Mouse (Mus musculus): ENCODE results near the gene Slc17a6.

Gene Slc17a6

GRCm38 (mm10) chr7:51621694-51622145 is at the start of gene Slc17a6:
TSS of gene Slc17a6 (plus strand) at chr7:51622006.
- DNase-seq = peak; percentile 79

GRCm38 (mm10) chr7:51600021-51600420 is 21.8 kb upstream of the Slc17a6 start:
- DNase-seq = no peak

- DNase-seq = no peak
Measured at GRCm38 (mm10) chr7:51603741-51604140, 18.1 kb upstream of the Slc17a6 start.

GRCm38 (mm10) chr7:51614404-51614803 is 7.4 kb upstream of the Slc17a6 start:
- DNase-seq = no peak

DNA sequence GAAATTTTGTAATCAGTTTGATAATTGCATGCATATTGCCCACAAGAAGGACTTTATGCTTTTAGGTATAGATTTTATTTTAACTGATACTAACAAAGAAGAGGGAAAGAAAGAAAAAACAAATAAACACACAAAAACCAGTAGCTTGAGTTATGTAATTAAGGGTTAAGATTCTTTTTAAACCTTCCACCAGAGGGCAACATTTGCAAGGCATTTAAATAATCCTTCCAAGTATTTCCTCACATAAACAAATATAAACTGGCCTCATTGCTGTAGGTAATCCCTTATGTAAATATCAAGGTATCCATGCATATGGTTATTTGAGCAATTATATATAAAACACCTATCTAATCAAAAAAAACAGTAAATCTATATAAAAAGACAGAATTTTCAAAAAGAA is 3.9 kb upstream of the Slc17a6 start:
- DNase-seq = peak; percentile 65

DNA sequence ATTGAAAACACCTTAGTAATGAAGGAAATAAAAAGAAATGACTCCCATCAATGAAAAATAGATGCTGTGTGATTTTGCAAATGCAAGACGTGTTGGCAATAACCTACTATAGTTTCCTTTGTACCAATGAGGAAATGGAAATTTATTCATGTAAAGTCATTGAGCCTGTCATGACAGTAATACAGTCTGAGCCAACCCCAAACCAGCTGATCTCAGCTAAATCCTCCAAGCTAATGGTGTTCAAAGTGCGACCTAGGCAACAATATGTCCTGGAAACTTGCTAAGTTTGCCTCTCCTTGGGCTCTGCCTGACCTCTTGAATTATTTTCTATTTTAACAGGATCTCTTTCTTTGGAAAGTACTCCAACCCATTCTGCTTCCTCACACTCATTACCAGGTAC is 3.4 kb upstream of the Slc17a6 start:
- DNase-seq = no peak

DNA sequence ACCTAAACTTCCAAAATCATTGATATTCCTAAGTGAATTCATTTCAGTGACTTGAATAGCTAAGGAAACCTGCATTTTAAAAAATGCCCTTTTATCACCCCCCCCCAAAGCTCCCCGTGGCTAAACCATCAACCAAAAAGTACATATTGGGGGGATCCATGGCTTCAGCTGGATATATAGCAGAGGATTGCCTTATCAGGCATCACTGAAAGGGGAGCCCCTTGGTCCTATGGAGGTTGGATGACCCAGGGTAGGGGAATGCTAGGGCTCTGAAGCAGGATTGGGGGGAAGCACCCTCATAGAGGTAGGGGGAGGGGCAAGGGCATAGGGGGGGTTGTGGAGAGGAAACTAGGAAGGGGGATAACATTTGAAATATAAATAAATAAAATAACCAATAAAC is 1.8 kb upstream of the Slc17a6 start:
- no peak for DNase-seq

DNA sequence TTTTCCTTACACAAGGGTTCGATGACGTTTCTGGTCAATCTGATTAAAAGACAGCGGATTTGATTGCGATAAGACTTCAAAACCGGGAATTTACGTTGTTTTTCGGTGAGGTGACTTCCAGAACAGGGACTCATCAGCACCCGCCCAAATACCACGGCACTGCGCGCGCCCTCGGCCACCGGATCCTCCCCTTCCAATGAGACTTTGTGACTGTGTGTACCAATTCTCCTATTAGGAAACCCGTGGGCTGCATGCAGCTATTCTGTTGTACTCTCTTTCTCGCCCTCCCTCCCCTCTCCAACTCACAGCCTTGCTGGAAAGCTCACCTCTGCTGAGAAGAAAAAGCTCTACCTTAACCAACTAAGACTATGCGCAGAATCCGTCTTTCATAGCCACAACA is 390 bp downstream of the Slc17a6 start:
- no peak for DNase-seq

- DNase-seq = no peak
Measured at GRCm38 (mm10) chr7:51622666-51623065, 860 bp downstream of the Slc17a6 start.

GRCm38 (mm10) chr7:51624336-51624897 is 2.6 kb downstream of the Slc17a6 start:
- no peak for DNase-seq

DNA sequence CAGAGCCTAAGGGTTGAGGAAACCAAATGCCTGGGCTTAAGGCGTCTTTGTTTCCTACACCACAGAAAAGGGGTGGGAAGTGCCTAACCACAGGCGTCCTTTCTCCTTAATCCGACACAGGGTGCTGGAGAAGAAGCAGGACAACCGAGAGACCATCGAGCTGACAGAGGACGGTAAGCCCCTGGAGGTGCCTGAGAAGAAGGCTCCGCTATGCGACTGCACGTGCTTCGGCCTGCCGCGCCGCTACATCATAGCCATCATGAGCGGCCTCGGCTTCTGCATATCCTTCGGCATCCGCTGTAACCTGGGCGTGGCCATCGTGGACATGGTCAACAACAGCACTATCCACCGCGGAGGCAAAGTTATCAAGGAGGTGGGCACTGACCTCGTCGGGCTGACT is 3.4 kb downstream of the Slc17a6 start:
- no peak for DNase-seq

DNA sequence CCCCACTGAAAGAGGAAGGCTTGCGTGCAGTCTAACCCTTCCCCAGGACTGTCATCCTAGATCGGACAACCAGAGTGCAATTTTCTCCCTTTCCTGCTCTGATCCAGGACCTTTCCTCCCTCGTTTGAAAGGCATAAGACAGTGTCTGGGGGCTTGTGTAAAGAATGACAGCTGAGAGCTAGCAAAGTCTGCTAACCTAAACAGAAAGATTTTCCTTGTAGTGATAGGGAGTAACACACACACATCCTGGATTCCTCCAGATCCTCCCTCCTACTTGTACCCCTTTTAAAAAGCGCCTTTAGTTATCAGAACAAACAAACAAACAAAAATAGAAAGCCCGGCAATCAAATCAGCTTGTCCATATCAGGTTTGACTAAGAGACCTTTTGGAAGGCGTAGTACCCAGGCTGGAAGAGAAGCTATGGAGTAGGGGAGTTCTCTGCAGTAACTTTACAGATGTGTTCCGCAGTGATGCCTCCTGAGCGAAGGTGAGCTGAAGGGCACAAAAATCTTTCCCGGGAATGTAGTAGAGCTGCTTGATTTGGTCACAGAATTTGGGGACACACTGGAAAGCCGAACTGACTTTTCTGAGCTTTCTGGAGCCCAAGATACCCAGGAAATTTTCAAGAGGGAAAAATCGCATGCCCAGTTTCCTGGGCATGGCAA is 3.9 kb downstream of the Slc17a6 start:
- no peak for DNase-seq

GRCm38 (mm10) chr7:51626451-51627000 is 4.7 kb downstream of the Slc17a6 start:
- no peak for DNase-seq

GRCm38 (mm10) chr7:51627001-51627631 is 5.3 kb downstream of the Slc17a6 start:
- peak; percentile 77 for DNase-seq

GRCm38 (mm10) chr7:51627666-51628065 is 5.9 kb downstream of the Slc17a6 start:
- no peak for DNase-seq

- DNase-seq = no peak
Measured at GRCm38 (mm10) chr7:51628349-51628748, 6.5 kb downstream of the Slc17a6 start.

DNA sequence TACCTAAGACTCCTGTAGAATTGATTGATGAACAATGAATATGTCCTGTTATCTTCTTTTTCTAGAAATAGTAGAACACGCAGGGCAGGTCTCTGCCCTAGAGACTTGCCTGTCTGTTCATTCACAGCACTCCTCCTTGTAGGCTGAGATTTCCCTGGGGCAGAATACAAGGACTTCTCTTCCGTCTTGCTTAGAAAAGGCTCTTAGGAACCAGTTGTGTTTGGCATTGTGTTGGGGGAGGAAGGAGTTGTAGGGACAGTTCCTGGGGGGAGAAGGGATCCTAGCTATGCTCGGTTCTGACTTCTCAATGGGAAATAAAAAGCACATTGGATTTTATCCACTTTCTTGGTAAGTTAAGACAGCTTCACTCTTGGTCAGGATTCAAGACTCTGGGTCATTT is 7.4 kb downstream of the Slc17a6 start:
- no peak for DNase-seq

DNA sequence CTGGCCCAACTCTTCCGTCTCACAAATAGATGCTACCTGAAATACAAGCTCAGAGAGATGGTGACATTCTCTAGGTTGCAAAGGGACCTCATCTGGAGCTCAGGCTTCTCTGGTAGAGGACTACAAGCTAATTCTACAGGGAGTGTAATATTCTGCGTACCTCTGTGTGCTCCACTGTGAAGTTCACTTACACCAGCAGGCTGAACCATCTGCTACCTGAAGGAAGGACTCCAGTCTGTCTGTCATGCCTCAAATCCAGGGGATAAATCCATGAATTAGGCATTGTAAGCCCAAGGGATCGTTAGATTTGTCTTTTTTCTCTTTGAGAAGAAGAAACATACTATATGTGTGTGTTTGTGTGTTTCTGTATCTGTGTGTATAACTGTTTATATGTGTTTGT is 9.4 kb downstream of the Slc17a6 start:
- no peak for DNase-seq

DNA sequence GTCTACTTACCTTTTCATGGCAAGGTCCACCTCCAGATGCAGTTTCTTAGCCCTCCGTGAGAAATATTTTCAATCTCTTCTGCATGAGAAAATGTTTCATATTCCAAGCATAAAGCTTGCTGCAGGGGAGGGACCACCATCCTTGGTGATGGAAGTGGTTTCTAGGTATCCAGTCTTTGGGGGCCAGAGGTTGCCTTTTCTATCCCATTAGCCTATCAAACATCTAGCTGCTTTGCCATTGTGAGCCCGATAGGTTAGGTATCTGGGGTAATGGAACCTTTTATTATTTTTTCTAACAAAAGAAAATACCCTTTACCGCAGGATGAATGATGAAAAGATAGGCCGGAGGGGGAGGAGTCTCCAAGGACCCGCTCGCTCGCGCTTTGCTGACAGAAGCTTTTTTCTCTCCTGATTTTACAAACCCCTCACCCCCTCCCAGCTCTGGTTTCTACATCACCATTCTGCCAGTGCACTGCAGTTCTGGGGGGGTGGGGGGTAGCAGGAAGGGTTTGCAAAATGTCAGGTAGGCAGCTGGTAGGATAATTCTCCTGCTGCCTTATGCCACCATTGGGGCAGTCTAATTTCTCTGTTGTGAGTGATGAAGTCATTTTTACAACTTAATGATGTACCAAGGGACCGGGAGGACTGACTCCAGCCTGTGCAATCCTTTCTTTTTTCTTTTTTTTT is 10.9 kb downstream of the Slc17a6 start:
- DNase-seq = no peak

DNA sequence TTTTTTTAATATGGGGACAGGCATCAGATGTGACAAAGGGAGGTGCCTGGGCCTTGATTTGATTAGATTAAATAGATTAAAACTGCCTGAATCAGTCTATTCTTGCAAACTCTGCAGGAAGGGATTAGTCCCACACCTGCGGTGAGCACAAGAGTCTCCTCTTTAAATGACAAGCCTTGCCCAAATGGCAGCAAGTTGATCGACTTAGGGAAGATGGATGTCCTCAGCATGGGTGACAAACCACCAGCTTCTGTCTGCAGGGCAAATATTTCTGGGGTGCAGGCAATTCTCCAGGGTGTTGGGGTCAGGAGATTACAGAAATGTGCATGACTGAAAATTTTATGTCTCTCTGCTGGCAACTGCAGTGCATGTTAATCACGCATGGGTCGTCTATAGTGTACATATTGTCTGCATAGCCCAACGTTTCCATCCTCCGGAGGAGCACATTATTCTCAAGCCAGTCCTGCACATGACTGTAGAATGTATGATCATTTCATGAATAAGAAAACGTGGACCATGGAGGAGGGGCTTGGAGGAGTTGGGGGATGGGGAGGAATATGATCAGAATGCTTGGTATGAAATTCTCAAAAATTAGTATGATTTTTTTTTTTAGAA is 11.5 kb downstream of the Slc17a6 start:
- no peak for DNase-seq

DNA sequence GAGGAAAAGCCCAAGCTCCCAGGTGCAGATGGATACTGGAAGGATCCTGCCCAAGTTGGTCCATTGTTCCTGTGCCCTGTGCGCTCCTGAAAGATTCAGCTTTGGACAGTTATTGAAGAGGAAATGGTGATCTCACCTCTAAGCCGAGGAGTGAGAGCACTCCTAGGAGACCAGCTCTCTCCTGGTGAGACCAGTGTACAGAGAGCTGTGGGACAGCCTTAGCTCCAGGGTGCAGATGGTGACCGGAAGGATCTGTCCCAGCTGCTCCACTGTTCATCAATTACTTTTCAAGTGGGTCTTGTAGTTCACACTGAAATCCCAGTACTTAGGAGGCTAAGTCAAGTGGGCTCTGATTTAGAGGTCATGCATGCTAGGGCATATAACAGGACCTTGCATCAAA is 35.3 kb downstream of the Slc17a6 start:
- no peak for DNase-seq

GRCm38 (mm10) chr7:51662441-51662840 is 40.6 kb downstream of the Slc17a6 start:
- DNase-seq = peak; percentile 28
